Mouse (Mus musculus) v-Abl transformed pro-B cells (cell line): ENCODE measurements around the gene Camk2b.

Source experiments
- in situ Hi-C, 2 experiments: fragments of 400-800 bp; cut with MboI; formaldehyde crosslinking; loops; one replicate each; pipeline ENCODE4 v1.15.1; 2025; ENCODE audit not compliant: unreplicated experiment in 2 of 2

Gene Camk2b

GRCm38 (mm10) chr11:5994880-5995279 lies 71.3 kb downstream of the Camk2b start:
- in situ Hi-C loops, result loop anchor here (5.0 to 25.0 kb wide), 7 partner anchors 32 to 767 kb away; partner anchors contain the start of genes Tbrg4 (in 2 of the 2), Wap (in 2 of the 2) and Ppia (in 1 of the 2)

- in situ Hi-C loops, result loop anchor here (5.0 to 25.0 kb wide), 6 partner anchors 33 to 768 kb away; partner anchors contain the start of genes Tbrg4 (in 2 of the 2), Wap (in 2 of the 2) and Ppia (in 1 of the 2)
Measured at GRCm38 (mm10) chr11:5994212-5994611, 72.0 kb downstream of the Camk2b start.

GRCm38 (mm10) chr11:5990910-5991309 lies 75.3 kb downstream of the Camk2b start:
- in situ Hi-C loops, result loop anchor here (5.0 to 25.0 kb wide), 6 partner anchors 36 to 771 kb away; partner anchors contain the start of genes Tbrg4 (in 2 of the 2), Wap (in 2 of the 2) and Ppia (in 1 of the 2)

GRCm38 (mm10) chr11:5989954-5990593 lies 76.1 kb downstream of the Camk2b start:
- in situ Hi-C loops, result loop anchor here (5.0 to 25.0 kb wide), 6 partner anchors 37 to 772 kb away; partner anchors contain the start of genes Tbrg4 (in 2 of the 2), Wap (in 2 of the 2) and Ppia (in 1 of the 2)

- in situ Hi-C loops, result loop anchor here (25.0 kb wide), 2 partner anchors 649 to 774 kb away; partner anchors contain the start of genes Tbrg4 (in 2 of the 2) and Wap (in 2 of the 2)
Measured at GRCm38 (mm10) chr11:5988126-5988525, 78.0 kb downstream of the Camk2b start.

- in situ Hi-C loops, result loop anchor here (25.0 kb wide), 2 partner anchors 654 to 779 kb away; partner anchors contain the start of genes Tbrg4 (in 2 of the 2) and Wap (in 2 of the 2)
Measured at GRCm38 (mm10) chr11:5983629-5984028, 82.5 kb downstream of the Camk2b start.

- in situ Hi-C loops, result loop anchor here (25.0 kb wide), 2 partner anchors 656 to 781 kb away; partner anchors contain the start of genes Tbrg4 (in 2 of the 2) and Wap (in 2 of the 2)
Measured at GRCm38 (mm10) chr11:5981323-5981722, 84.8 kb downstream of the Camk2b start.

GRCm38 (mm10) chr11:5980561-5980960 lies 85.6 kb downstream of the Camk2b start:
- in situ Hi-C loops, result loop anchor here (25.0 kb wide), 2 partner anchors 657 to 782 kb away; partner anchors contain the start of genes Tbrg4 (in 2 of the 2) and Wap (in 2 of the 2)

GRCm38 (mm10) chr11:5980108-5980507 lies 86.1 kb downstream of the Camk2b start:
- in situ Hi-C loops, result loop anchor here (25.0 kb wide), 2 partner anchors 657 to 782 kb away; partner anchors contain the start of genes Tbrg4 (in 2 of the 2) and Wap (in 2 of the 2)

GRCm38 (mm10) chr11:5979088-5979487 lies 87.1 kb downstream of the Camk2b start:
- in situ Hi-C loops, result loop anchor here (25.0 kb wide), 2 partner anchors 658 to 783 kb away; partner anchors contain the start of genes Tbrg4 (in 2 of the 2) and Wap (in 2 of the 2)

GRCm38 (mm10) chr11:5976106-5976505 lies 90.1 kb downstream of the Camk2b start:
- in situ Hi-C loops, result loop anchor here (25.0 kb wide), 2 partner anchors 661 to 786 kb away; partner anchors contain the start of genes Tbrg4 (in 2 of the 2) and Wap (in 2 of the 2)

GRCm38 (mm10) chr11:5975068-5975467 lies 91.1 kb downstream of the Camk2b start:
- in situ Hi-C loops, result loop anchor here (25.0 kb wide), 2 partner anchors 662 to 787 kb away; partner anchors contain the start of genes Tbrg4 (in 2 of the 2) and Wap (in 2 of the 2)

GRCm38 (mm10) chr11:5974053-5974452 lies 92.1 kb downstream of the Camk2b start:
- in situ Hi-C loops, result no loop called here

GRCm38 (mm10) chr11:5973151-5973550 lies 93.0 kb downstream of the Camk2b start:
- in situ Hi-C loops, result no loop called here

GRCm38 (mm10) chr11:5971202-5971601 lies 95.0 kb downstream of the Camk2b start:
- in situ Hi-C loops, result no loop called here

GRCm38 (mm10) chr11:5968223-5968622 lies 97.9 kb downstream of the Camk2b start:
- in situ Hi-C loops, result no loop called here

- in situ Hi-C loops, result no loop called here
Measured at GRCm38 (mm10) chr11:5966751-5967150, 99.4 kb downstream of the Camk2b start.

- in situ Hi-C loops, result no loop called here
Measured at GRCm38 (mm10) chr11:5965865-5966264, 100.3 kb downstream of the Camk2b start.

- in situ Hi-C loops, result no loop called here
Measured at GRCm38 (mm10) chr11:5960051-5960450, 106.1 kb downstream of the Camk2b start.

GRCm38 (mm10) chr11:5955546-5956276 lies 110.5 kb downstream of the Camk2b start, which contains the start of gene Ykt6:
Gene Ykt6 (plus strand): TSS chr11:5955693.
- in situ Hi-C loops, result loop anchor here in 1 of 2 experiments (10.0 kb wide), 1 partner anchor 471 kb away; no protein-coding TSS in a partner anchor
